Mouse (Mus musculus) C2C12 (cell line): ENCODE measurements around the gene Trim46.

ENCODE experiments used
- CTCF ChIP-seq: IDR thresholded peaks from one replicate; pipeline ENCODE4 v1.5.1; 2011; ENCODE audit not compliant: control insufficient read depth, insufficient read depth, insufficient read length
- MYOD1 ChIP-seq: IDR thresholded peaks from one replicate; pipeline ENCODE4 v1.6.1; 2011; ENCODE audit warnings: low read depth; ENCODE audit not compliant: control insufficient read depth, insufficient read length
- USF1 ChIP-seq: IDR thresholded peaks from one replicate; pipeline ENCODE4 v1.6.1; 2011; ENCODE audit warnings: low read depth, mild to moderate bottlenecking, control low read depth, moderate library complexity

DNA sequence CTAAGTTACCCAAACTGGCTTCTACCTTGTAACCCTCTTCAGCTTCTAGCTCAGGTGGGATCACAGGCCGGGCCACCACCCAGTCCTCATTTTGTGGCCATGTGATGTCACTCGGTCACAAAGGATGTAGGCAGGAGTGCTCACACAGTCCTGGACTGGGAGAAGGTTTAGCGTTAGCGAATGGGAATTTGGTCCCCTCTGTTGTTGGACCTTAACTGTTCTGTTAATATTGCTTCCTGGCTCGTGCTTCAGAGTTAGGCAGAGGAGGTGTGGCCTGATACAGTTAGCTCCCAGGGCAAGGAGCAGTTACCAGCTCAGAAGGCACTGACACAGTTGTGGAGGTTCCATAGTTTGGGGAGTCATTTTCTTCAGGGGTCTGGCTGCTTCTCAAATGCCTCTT lies 48.1 kb upstream of the Trim46 start:
- TF ChIP-seq CTCF (no peak), USF1 (no peak), MYOD1 (no peak)
